Mouse (Mus musculus) embryonic facial prominence, embryonic 15.5 days (tissue): Measurements from ENCODE around the gene Tnfrsf17. TPM values are rescaled to one million over a fixed set of nuclear protein-coding genes. Genes with fewer than 3 reads are reported as not detected.
"Not testable (repeated sequence)": the region's sequence is repeated elsewhere in the genome, so short reads cannot be mapped to it uniquely, and the experiment has no call there.

Experiments used
- ATAC-seq: fragments of 200-750 bp; cut with Nextera tagmentation; 2 replicates; pipeline ENCODE4 v1.8.0; 2017; ENCODE audit warnings: low read depth, moderate TSS enrichment; ENCODE audit not compliant: insufficient number of reproducible peaks, low FRiP score, low TSS enrichment
- H3K27ac ChIP-seq: fragments of 300-500 bp; sonication (generic); replicated peaks from 2 replicates; pipeline ENCODE4 v1.5.1; 2015; ENCODE audit warnings: mild to moderate bottlenecking, inconsistent platforms
- H3K27me3 ChIP-seq: fragments of 300-500 bp; sonication (generic); 2 replicates; pipeline ENCODE4 v1.6.1; 2015; ENCODE audit warnings: inconsistent platforms
- H3K36me3 ChIP-seq: fragments of 300-500 bp; sonication (generic); 2 replicates; pipeline ENCODE4 v1.6.1; 2015; ENCODE audit warnings: mild to moderate bottlenecking, inconsistent platforms
- H3K4me1 ChIP-seq: fragments of 300-500 bp; sonication (generic); 2 replicates; pipeline ENCODE4 v1.6.1; 2015; ENCODE audit warnings: inconsistent platforms
- H3K4me2 ChIP-seq: fragments of 300-500 bp; sonication (generic); replicated peaks from 2 replicates; pipeline ENCODE4 v1.6.1; 2015; ENCODE audit warnings: mild to moderate bottlenecking, inconsistent platforms
- H3K4me3 ChIP-seq: fragments of 300-500 bp; sonication (generic); replicated peaks from 2 replicates; pipeline ENCODE4 v1.5.1; 2015; ENCODE audit warnings: mild to moderate bottlenecking, inconsistent platforms
- H3K9ac ChIP-seq: fragments of 300-500 bp; sonication (generic); 2 replicates; pipeline ENCODE4 v1.6.1; 2015; ENCODE audit warnings: inconsistent platforms
- H3K9me3 ChIP-seq: fragments of 300-500 bp; sonication (generic); replicated peaks from 2 replicates; pipeline ENCODE4 v1.6.1; 2016; ENCODE audit warnings: inconsistent platforms
- WGBS: fragments of 180-500 bp; shearing (Covaris S2); methylation state at CpG from one replicate; pipeline ENCODE4 v1.1.7; 2015; 5-methylcytosine and 5-hydroxymethylcytosine counted together
- polyA plus RNA-seq: library from polyadenylated mRNA; unstranded; fragments of >200 nt; fragmentation: Nextera tagmentation; extraction: Ambion mirVana; gene quantifications from 2 replicates; pipeline ENCODE4 v1.2.1, GENCODE M21; 2015

The Tnfrsf17 gene
- polyA plus RNA-seq, 1 experiment from 2014 or later = not detected

- 81% methylated on average over 4 of the region's 4 CpGs for WGBS
- Histone ChIP-seq H3K4me2 (no peak overlapping the region), H3K4me1 (no peaks in the 10 kb centered on the region), H3K4me3 (no peak overlapping the region), H3K27me3 (no peaks in the 10 kb centered on the region), H3K36me3 (0 out of 2 replicates have a peak, but pooled peaks cover 3% of the 10 kb centered on the region), H3K9ac (no peak overlapping the region), H3K9me3 (no peaks in the 10 kb centered on the region), H3K27ac (no peak overlapping the region)
- ATAC-seq = no peak
Observed at GRCm38 (mm10) chr16:11343292-11343815, 29.7 kb downstream of the Tnfrsf17 start.

GRCm38 (mm10) chr16:11351903-11352302 lies 38.3 kb downstream of the Tnfrsf17 start:
- Histone ChIP-seq H3K4me2 (no peak overlapping the region), H3K27ac (no peak overlapping the region), H3K36me3 (peaks cover 11% of the 10 kb centered on the region; the same call in 1 of the 2 replicates), H3K4me3 (no peak overlapping the region), H3K9me3 (no peaks in the 10 kb centered on the region), H3K4me1 (no peaks in the 10 kb centered on the region), H3K9ac (no peak overlapping the region), H3K27me3 (no peaks in the 10 kb centered on the region)
- 74% methylated on average over 7 of the region's 7 CpGs for WGBS
- ATAC-seq = no peak

- H3K4me1 ChIP-seq = no peaks in the 10 kb centered on the region
- H3K4me2 ChIP-seq = no peak overlapping the region
- no peak for ATAC-seq
- 77% methylated on average over 5 of the region's 5 CpGs for WGBS
- H3K9me3 ChIP-seq = no peaks in the 10 kb centered on the region
- no peaks in the 10 kb centered on the region for H3K36me3 ChIP-seq
- H3K27ac ChIP-seq = no peak overlapping the region
- H3K4me3 ChIP-seq = no peak overlapping the region
- H3K9ac ChIP-seq = no peak overlapping the region
- H3K27me3 ChIP-seq = no peaks in the 10 kb centered on the region
Observed at GRCm38 (mm10) chr16:11359173-11359572, 45.6 kb downstream of the Tnfrsf17 start.

DNA sequence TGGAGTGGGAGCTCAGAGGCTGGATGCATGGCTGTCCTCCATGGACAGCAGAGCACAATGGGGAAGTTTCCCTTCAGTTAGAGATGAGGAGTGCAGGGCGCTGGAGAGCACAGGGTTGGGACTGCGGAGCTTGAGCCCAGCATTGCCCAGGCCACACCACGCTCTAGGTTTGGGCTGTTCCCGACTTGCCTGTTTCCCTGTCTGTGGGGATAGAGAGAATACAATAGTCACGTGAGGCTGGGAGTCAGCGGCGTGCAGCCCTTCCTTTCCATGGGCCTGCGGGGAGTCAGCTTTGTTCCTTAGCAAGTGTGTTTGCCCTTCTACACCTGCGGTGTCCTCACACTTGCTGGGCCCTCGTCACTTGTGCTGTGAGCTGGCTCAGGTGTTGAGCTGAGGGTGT lies 46.3 kb downstream of the Tnfrsf17 start:
- no peak overlapping the region for H3K27ac ChIP-seq
- H3K36me3 ChIP-seq = no peaks in the 10 kb centered on the region
- 46% methylated on average over 10 of the region's 10 CpGs for WGBS
- no peaks in the 10 kb centered on the region for H3K9me3 ChIP-seq
- no peak overlapping the region for H3K4me2 ChIP-seq
- ATAC-seq = no peak
- H3K9ac ChIP-seq = no peak overlapping the region
- H3K4me3 ChIP-seq = no peak overlapping the region
- no peaks in the 10 kb centered on the region for H3K4me1 ChIP-seq
- H3K27me3 ChIP-seq = no peaks in the 10 kb centered on the region

DNA sequence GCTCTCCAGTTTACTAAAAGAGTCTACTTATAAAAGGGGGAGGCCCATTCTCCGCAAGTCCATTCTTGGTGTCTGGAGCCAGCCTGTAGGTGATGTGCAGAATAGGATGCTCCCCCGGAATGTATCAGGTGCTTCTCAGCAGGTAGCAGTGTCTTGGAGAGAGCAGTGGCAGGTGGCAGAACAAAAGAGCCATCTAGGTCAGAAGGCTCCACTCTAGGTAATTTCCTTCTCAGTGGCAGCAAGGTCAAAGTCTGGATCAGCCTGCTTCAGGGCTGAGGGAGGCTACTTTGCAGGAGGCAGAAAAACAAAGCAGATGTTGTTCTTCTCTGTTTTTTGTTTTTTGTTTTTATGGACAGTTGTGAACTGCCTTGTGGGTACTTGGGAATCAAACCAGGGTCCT lies 47.0 kb downstream of the Tnfrsf17 start:
- not testable (repeated sequence) for H3K9ac ChIP-seq, H3K9me3 ChIP-seq, H3K4me3 ChIP-seq, H3K27ac ChIP-seq, H3K4me1 ChIP-seq, H3K27me3 ChIP-seq, H3K4me2 ChIP-seq, H3K36me3 ChIP-seq, ATAC-seq
- 91% methylated on average over 2 of the region's 2 CpGs for whole genome bisulfite sequencing

DNA sequence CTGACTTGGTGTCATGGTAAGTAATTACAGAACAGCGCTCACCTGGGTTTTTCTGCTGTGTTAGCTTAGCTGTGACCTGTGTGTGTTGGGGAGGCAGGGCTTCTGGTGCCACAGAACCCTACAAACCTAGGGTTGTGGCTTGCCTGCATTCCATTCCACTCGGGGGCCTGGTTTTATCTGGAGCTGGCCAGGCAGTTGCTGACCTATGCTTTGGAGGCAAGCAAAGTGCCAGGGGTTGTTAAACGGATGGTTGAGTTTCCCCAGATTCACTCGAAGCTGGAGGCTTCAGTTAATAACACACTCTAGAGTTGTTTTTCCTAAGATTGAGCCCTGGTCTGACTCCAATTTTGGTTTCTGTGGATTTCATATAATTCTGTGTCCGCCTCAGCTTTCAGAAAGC lies 52.0 kb downstream of the Tnfrsf17 start:
- no peaks in the 10 kb centered on the region for H3K9me3 ChIP-seq
- H3K9ac ChIP-seq = no peak overlapping the region
- no peak overlapping the region for H3K4me3 ChIP-seq
- no peaks in the 10 kb centered on the region for H3K27me3 ChIP-seq
- no peak overlapping the region for H3K4me2 ChIP-seq
- no peak; the same call in 1 of the 2 replicates for ATAC-seq
- H3K27ac ChIP-seq = 0 out of 2 replicates have a peak overlapping the region, but pooled peaks have one; percentile 13
- 55% methylated on average over 5 of the region's 5 CpGs for WGBS
- no peaks in the 10 kb centered on the region for H3K36me3 ChIP-seq
- peaks cover 14% of the 10 kb centered on the region for H3K4me1 ChIP-seq

- WGBS = 37% methylated on average over 1 of the region's 1 CpGs
- Histone ChIP-seq H3K4me2 (no peak overlapping the region), H3K27me3 (no peaks in the 10 kb centered on the region), H3K27ac (no peak overlapping the region), H3K4me3 (no peak overlapping the region), H3K9me3 (no peaks in the 10 kb centered on the region), H3K36me3 (no peaks in the 10 kb centered on the region), H3K9ac (no peak overlapping the region), H3K4me1 (peaks cover 14% of the 10 kb centered on the region)
- no peak for ATAC-seq
Observed at GRCm38 (mm10) chr16:11366851-11367250, 53.2 kb downstream of the Tnfrsf17 start.

- no peak for ATAC-seq
- 85% methylated on average over 3 of the region's 3 CpGs for WGBS
Observed at GRCm38 (mm10) chr16:11368412-11368811, 54.8 kb downstream of the Tnfrsf17 start.

GRCm38 (mm10) chr16:11369162-11369561 lies 55.5 kb downstream of the Tnfrsf17 start:
- no peak overlapping the region for H3K4me3 ChIP-seq
- H3K27me3 ChIP-seq = no peaks in the 10 kb centered on the region
- H3K27ac ChIP-seq = 0 out of 2 replicates have a peak overlapping the region, but pooled peaks have one; percentile 7
- H3K9ac ChIP-seq = no peak overlapping the region
- WGBS = 63% methylated on average over 4 of the region's 4 CpGs
- no peaks in the 10 kb centered on the region for H3K36me3 ChIP-seq
- no peaks in the 10 kb centered on the region for H3K9me3 ChIP-seq
- no peak for ATAC-seq
- peaks cover 14% of the 10 kb centered on the region for H3K4me1 ChIP-seq
- no peak overlapping the region for H3K4me2 ChIP-seq

More at GRCm38 (mm10) chr16:11368412-11368811, 54.8 kb downstream of the Tnfrsf17 start:
- Histone ChIP-seq H3K27me3 (no peaks in the 10 kb centered on the region), H3K27ac (no peak overlapping the region), H3K36me3 (no peaks in the 10 kb centered on the region), H3K9ac (no peak overlapping the region), H3K4me3 (no peak overlapping the region), H3K4me1 (peaks cover 14% of the 10 kb centered on the region), H3K4me2 (no peak overlapping the region), H3K9me3 (no peaks in the 10 kb centered on the region)

GRCm38 (mm10) chr16:11369642-11370041 lies 56.0 kb downstream of the Tnfrsf17 start:
- H3K9ac ChIP-seq = no peak overlapping the region
- 9% methylated on average over 1 of the region's 1 CpGs for WGBS
- H3K36me3 ChIP-seq = no peaks in the 10 kb centered on the region
- ATAC-seq = no peak
- no peaks in the 10 kb centered on the region for H3K27me3 ChIP-seq
- no peaks in the 10 kb centered on the region for H3K9me3 ChIP-seq
- H3K4me1 ChIP-seq = peaks cover 14% of the 10 kb centered on the region
- no peak overlapping the region for H3K4me2 ChIP-seq
- H3K27ac ChIP-seq = 0 out of 2 replicates have a peak overlapping the region, but pooled peaks have one; percentile 7
- H3K4me3 ChIP-seq = no peak overlapping the region
